In the genomic region with DNA sequence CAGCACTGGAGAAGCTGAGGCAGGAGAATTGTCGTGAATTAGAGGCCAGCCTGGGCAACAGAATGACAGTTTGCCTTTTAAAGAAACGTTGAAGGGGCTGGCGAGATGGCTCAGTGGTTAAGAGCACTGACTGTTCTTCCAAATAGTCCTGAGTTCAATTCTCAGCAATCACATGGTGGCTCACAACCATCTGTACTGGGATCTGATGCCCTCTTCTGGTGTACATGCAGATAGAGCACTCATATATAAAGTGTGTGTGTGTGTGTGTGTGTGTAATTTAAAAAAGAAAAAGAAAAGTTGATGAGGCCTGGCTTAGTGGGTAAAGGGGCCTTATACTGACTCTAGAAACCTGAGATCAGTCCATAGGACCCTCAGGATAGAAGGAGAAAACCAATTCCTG, we compare ENCODE assay signal across 8 mouse cellular contexts. TPM values are rescaled to one million over a fixed set of nuclear protein-coding genes. Genes with fewer than 3 reads are reported as not detected.
DNase-seq lines count a peak whose midpoint lies in the region; ATAC-seq and TF ChIP-seq lines count a peak whose summit lies in the region.

No protein-coding gene starts in this region.

- no peaks in the 10 kb centered on the region for H3K9me3 ChIP-seq in forebrain, embryonic 15.5 days
- H3K9me3 ChIP-seq in forebrain, embryonic 14.5 days (replicated peaks; ENCODE audit: control insufficient read depth, low read length), result no peaks in the 10 kb centered on the region
- H3K9me3 ChIP-seq in limb, embryonic 10.5 days (replicated peaks), result no peaks in the 10 kb centered on the region

- H3K36me3 ChIP-seq in forebrain, embryonic 15.5 days, result no peaks in the 10 kb centered on the region
- H3K36me3 ChIP-seq in forebrain, embryonic 14.5 days (ENCODE audit: control insufficient read depth, insufficient read depth, low read length), result no peaks in the 10 kb centered on the region
- no peaks in the 10 kb centered on the region for H3K36me3 ChIP-seq in limb, embryonic 10.5 days

- ATAC-seq in forebrain, embryonic 15.5 days (replicated peaks), result no peak
- no peak for ATAC-seq in forebrain, embryonic 14.5 days
- ATAC-seq in erythroblast, adult 5-6 weeks (replicated peaks; ENCODE audit: low FRiP score, poor library complexity, severe bottlenecking), result no peak

- WGBS in forebrain, embryonic 15.5 days, result 74% methylated on average over 3 of the region's 3 CpGs
- 73% methylated on average over 3 of the region's 3 CpGs for WGBS in forebrain, embryonic 14.5 days
- 72% methylated on average over 3 of the region's 3 CpGs for WGBS in limb, embryonic 10.5 days

- peak overlapping the region; percentile 12; the same call in 1 of the 2 replicates for H3K27ac ChIP-seq in forebrain, embryonic 15.5 days (replicated peaks)
- no peak overlapping the region for H3K27ac ChIP-seq in forebrain, embryonic 14.5 days (ENCODE audit: low read depth, low read length)
- H3K27ac ChIP-seq in layer of hippocampus, adult 2 months, result peak overlapping the region; percentile 53; the same call in 1 of the 2 replicates
- peak overlapping the region; percentile 22; the same call in 1 of the 2 replicates for H3K27ac ChIP-seq in limb, embryonic 10.5 days

- H3K4me1 ChIP-seq in forebrain, embryonic 15.5 days, result no peaks in the 10 kb centered on the region
- no peaks in the 10 kb centered on the region for H3K4me1 ChIP-seq in forebrain, embryonic 14.5 days (ENCODE audit: control insufficient read depth, insufficient read depth, low read length)
- H3K4me1 ChIP-seq in limb, embryonic 10.5 days, result peaks cover 11% of the 10 kb centered on the region; the same call in 1 of the 2 replicates

- no peak for DNase-seq in forebrain, embryonic 14.5 days (ENCODE audit: low spot score)
- DNase-seq in layer of hippocampus, adult 2 months (ENCODE audit: low spot score in 2 of 2), result no peak
- no peak for DNase-seq in layer of hippocampus, adult 11-12 months (ENCODE audit: low spot score)
- peak; percentile 23 for DNase-seq in ES-CJ7 (ENCODE audit: low read depth, low spot score)
- no peak for DNase-seq in limb, embryonic 10.5 days (ENCODE audit: low spot score)
- no peak for DNase-seq in adrenal gland, postnatal 4 days (ENCODE audit: low spot score in 2 of 2)

- no peak overlapping the region for H3K4me2 ChIP-seq in forebrain, embryonic 15.5 days (replicated peaks)
- no peak overlapping the region for H3K4me2 ChIP-seq in forebrain, embryonic 14.5 days (ENCODE audit: low read length)

- peak; percentile 32 for TF ChIP-seq CTCF in layer of hippocampus, adult 2 months (conservative IDR thresholded peaks at IDR 0.05)

- H3K27me3 ChIP-seq in forebrain, embryonic 15.5 days, result no peaks in the 10 kb centered on the region
- H3K27me3 ChIP-seq in forebrain, embryonic 14.5 days (replicated peaks; ENCODE audit: control insufficient read depth, insufficient read depth, low read length), result no peaks in the 10 kb centered on the region
- no peaks in the 10 kb centered on the region for H3K27me3 ChIP-seq in limb, embryonic 10.5 days (ENCODE audit: low read depth, poor library complexity, severe bottlenecking)

- H3K9ac ChIP-seq in forebrain, embryonic 15.5 days (replicated peaks), result no peak overlapping the region
- no peak overlapping the region for H3K9ac ChIP-seq in forebrain, embryonic 14.5 days (ENCODE audit: low read length)

- H3K4me3 ChIP-seq in forebrain, embryonic 15.5 days, result no peak overlapping the region
- no peak overlapping the region for H3K4me3 ChIP-seq in forebrain, embryonic 14.5 days (ENCODE audit: low read depth, low read length)
- H3K4me3 ChIP-seq in layer of hippocampus, adult 2 months, result no peak overlapping the region
- H3K4me3 ChIP-seq in limb, embryonic 10.5 days, result no peak overlapping the region

RNA-seq across cellular contexts. Expression of gene Blm, which starts 20.2 kb away (rescaled TPM):
- polyA plus RNA-seq in forebrain, embryonic 15.5 days (2015; fragmentation: Nextera tagmentation; extraction: Ambion mirVana), result 14.5 and 17.3 TPM in 2 replicates
- 11.3 and 12.6 TPM in 2 replicates for polyA plus RNA-seq in forebrain, embryonic 14.5 days (2014; fragmentation: Nextera tagmentation; extraction: Ambion mirVana)
- total RNA-seq in layer of hippocampus, adult 2 months (2021), result 1 to 10 TPM; 3.1 to 4.3 TPM
- 54.5 and 58.2 TPM in 2 replicates for polyA plus RNA-seq in limb, embryonic 10.5 days (2016; fragmentation: Nextera tagmentation; extraction: Ambion mirVana)
- 10 to 100 TPM; 13.9 to 18.0 TPM for total RNA-seq in adrenal gland, postnatal 4 days (2021)
- 53.5 and 82.0 TPM in 2 replicates for total RNA-seq in erythroblast, adult 5-6 weeks (2015; ENCODE audit: low replicate concordance)
- total RNA-seq in erythroblast, adult 5-6 weeks (2017; ENCODE audit: low replicate concordance), result 52.8 and 54.9 TPM in 2 replicates
